Mouse (Mus musculus) cerebellum, adult 2 months (tissue): ENCODE measurements around the gene Kank1.

Experiments
- CTCF ChIP-seq: fragments of 200-500 bp; IDR thresholded peaks from 2 replicates; pipeline ENCODE4 v1.5.1; 2011; ENCODE audit warnings: low read depth, mild to moderate bottlenecking, control low read depth, low read length, moderate library complexity, borderline replicate concordance; ENCODE audit not compliant: insufficient read depth
- POLR2A ChIP-seq: fragments of 200-500 bp; IDR thresholded peaks from 2 replicates; pipeline ENCODE4 v1.6.1; 2011; ENCODE audit warnings: low read length, control low read depth, borderline replicate concordance; ENCODE audit not compliant: insufficient read depth

- TF ChIP-seq CTCF (no peak), POLR2A (no peak)
These were observed 178.7 kb downstream of the Kank1 start for GRCm38 (mm10) chr19:25415448-25415847.
